Mouse (Mus musculus) stomach, embryonic 16.5 days (tissue): ENCODE measurements at regions not wholly inside any gene's neighbourhood (a gene's known extent, or its start where the extent isn't known, plus 50 kb on each side); places are given as distances from the start of the nearest gene placed in this dataset.

ENCODE experiments used
- ATAC-seq: fragments of 200-750 bp; cut with Nextera tagmentation; 2 replicates; pipeline ENCODE4 v1.8.0; 2017; ENCODE audit warnings: moderate number of reproducible peaks, moderate TSS enrichment; ENCODE audit not compliant: insufficient read depth, low FRiP score
- H3K27ac ChIP-seq: fragments of 300-500 bp; sonication (generic); 2 replicates; pipeline ENCODE4 v1.5.1; 2014; ENCODE audit warnings: low read length
- H3K27me3 ChIP-seq: fragments of 300-500 bp; sonication (generic); 2 replicates; pipeline ENCODE4 v1.6.1; 2014; ENCODE audit warnings: low read length, control low read depth, mixed read lengths; ENCODE audit not compliant: control insufficient read depth, insufficient read depth
- H3K36me3 ChIP-seq: fragments of 300-500 bp; sonication (generic); 2 replicates; pipeline ENCODE4 v1.6.1; 2014; ENCODE audit warnings: low read length; ENCODE audit not compliant: control insufficient read depth, insufficient read depth
- H3K4me1 ChIP-seq: fragments of 300-500 bp; sonication (generic); 2 replicates; pipeline ENCODE4 v1.6.1; 2014; ENCODE audit warnings: low read length, control low read depth, mixed read lengths; ENCODE audit not compliant: control insufficient read depth, insufficient read depth
- H3K4me2 ChIP-seq: fragments of 300-500 bp; sonication (generic); 2 replicates; pipeline ENCODE4 v1.6.1; 2014; ENCODE audit warnings: low read depth, low read length, mixed read lengths
- H3K4me3 ChIP-seq: fragments of 300-500 bp; sonication (generic); replicated peaks from 2 replicates; pipeline ENCODE4 v1.5.1; 2014; ENCODE audit warnings: mild to moderate bottlenecking, low read length
- H3K9ac ChIP-seq: fragments of 300-500 bp; sonication (generic); 2 replicates; pipeline ENCODE4 v1.6.1; 2014; ENCODE audit warnings: low read length
- H3K9me3 ChIP-seq: fragments of 300-500 bp; sonication (generic); replicated peaks from 2 replicates; pipeline ENCODE4 v1.6.1; 2016; ENCODE audit warnings: low read length, control low read depth; ENCODE audit not compliant: control insufficient read depth
- WGBS: fragments of 180-500 bp; shearing (Covaris S2); extraction: QIAGEN DNeasy Blood & Tissue Kit; methylation state at CpG from one replicate; pipeline ENCODE4 v1.1.7; 2014; 5-methylcytosine and 5-hydroxymethylcytosine counted together

GRCm38 (mm10) chr9:30191119-30191518 is 228.2 kb upstream of the Ntm start:
- Histone ChIP-seq H3K9me3 (no peaks in the 10 kb centered on the region), H3K4me2 (no peak overlapping the region), H3K27ac (no peak overlapping the region), H3K27me3 (no peaks in the 10 kb centered on the region), H3K4me3 (no peak overlapping the region), H3K36me3 (no peaks in the 10 kb centered on the region), H3K4me1 (no peaks in the 10 kb centered on the region), H3K9ac (no peak overlapping the region)
- ATAC-seq: no peak

GRCm38 (mm10) chr9:30191902-30192301 is 229.0 kb upstream of the Ntm start:
- no peak for ATAC-seq
- Histone ChIP-seq H3K27ac (no peak overlapping the region), H3K4me2 (no peak overlapping the region), H3K27me3 (no peaks in the 10 kb centered on the region), H3K36me3 (no peaks in the 10 kb centered on the region), H3K4me1 (no peaks in the 10 kb centered on the region), H3K9ac (no peak overlapping the region), H3K4me3 (no peak overlapping the region), H3K9me3 (no peaks in the 10 kb centered on the region)

GRCm38 (mm10) chr9:30194866-30195265 is 231.9 kb upstream of the Ntm start:
- Histone ChIP-seq H3K36me3 (no peaks in the 10 kb centered on the region), H3K27me3 (no peaks in the 10 kb centered on the region), H3K4me3 (no peak overlapping the region), H3K4me1 (no peaks in the 10 kb centered on the region), H3K9ac (no peak overlapping the region), H3K4me2 (no peak overlapping the region), H3K27ac (no peak overlapping the region), H3K9me3 (no peaks in the 10 kb centered on the region)
- 82% methylated on average over 3 of the region's 3 CpGs for WGBS
- ATAC-seq: no peak

DNA sequence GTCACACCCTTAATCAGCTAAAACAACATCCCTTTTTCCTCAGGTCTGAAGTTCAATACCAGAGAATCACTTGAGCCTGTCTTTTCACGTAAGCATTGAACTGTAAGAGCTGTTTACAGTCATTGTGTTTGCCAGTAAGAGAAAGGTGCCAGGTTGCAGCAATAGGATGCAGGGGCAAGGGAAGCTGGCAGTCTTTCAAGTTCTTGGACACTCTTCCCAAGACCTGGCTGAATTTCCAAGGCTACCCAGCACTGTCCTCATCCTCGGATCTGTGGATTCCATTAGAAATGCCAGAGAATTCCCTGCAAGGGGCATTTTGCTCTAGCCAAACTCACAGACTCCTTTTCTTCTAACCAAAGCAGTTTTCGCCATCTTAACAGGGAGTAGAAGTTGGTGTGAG is 224.5 kb upstream of the Snx19 start:
- no peak for ATAC-seq
- Histone ChIP-seq H3K27me3 (no peaks in the 10 kb centered on the region), H3K9me3 (no peaks in the 10 kb centered on the region), H3K27ac (no peak overlapping the region), H3K4me3 (no peak overlapping the region), H3K4me1 (no peaks in the 10 kb centered on the region), H3K36me3 (no peaks in the 10 kb centered on the region), H3K9ac (no peak overlapping the region), H3K4me2 (no peak overlapping the region)
- WGBS: 86% methylated on average over 3 of the region's 3 CpGs

DNA sequence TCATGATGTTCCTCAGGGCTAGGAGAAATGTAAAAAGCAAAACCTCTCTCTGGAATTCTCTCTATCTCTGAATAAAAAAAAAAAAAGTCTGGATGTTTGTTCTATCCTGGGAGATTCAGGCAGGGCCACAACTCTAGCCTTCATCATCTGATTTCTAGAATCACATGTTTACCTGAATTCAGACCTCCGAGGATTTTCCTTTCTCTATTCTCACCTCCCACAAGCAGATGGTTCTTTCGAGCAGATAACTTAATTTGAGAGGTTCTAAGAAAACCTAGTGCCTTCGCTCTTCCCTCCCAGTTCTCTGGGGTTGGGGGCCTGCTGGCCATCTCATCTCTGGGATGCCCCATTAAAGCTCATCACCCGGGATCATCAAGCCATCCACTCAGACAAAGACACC is 219.3 kb upstream of the Snx19 start:
- WGBS: 79% methylated on average over 4 of the region's 4 CpGs
- Histone ChIP-seq H3K27me3 (no peaks in the 10 kb centered on the region), H3K4me3 (no peak overlapping the region), H3K4me2 (no peak overlapping the region), H3K36me3 (no peaks in the 10 kb centered on the region), H3K27ac (no peak overlapping the region), H3K4me1 (no peaks in the 10 kb centered on the region), H3K9me3 (no peaks in the 10 kb centered on the region), H3K9ac (no peak overlapping the region)
- ATAC-seq: no peak

DNA sequence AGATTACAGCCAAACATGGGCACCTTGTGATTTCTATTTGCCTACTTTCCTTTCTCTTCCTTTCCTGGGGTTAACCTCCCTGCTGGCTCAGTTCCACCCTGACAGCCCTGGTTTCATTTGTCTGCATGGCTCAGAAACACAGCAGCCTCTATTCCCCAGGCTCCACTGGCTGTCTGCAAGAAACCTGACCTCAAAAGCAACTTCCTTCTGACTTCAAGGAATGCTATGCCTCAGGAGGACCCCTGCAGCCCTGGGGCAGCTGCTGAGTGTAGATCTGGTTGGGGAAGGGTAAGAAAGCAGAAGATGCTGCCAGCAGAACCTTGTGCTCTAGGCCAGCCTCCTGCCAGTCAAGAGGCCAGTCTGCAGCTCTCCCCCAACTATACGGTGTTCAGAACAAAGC is 217.1 kb upstream of the Snx19 start:
- Histone ChIP-seq H3K9ac (no peak overlapping the region), H3K9me3 (no peaks in the 10 kb centered on the region), H3K4me1 (no peaks in the 10 kb centered on the region), H3K36me3 (no peaks in the 10 kb centered on the region), H3K27ac (no peak overlapping the region), H3K27me3 (no peaks in the 10 kb centered on the region; the same call in 1 of the 2 replicates), H3K4me3 (no peak overlapping the region), H3K4me2 (no peak overlapping the region)
- 74% methylated on average over 1 of the region's 1 CpGs for WGBS
- ATAC-seq: no peak

DNA sequence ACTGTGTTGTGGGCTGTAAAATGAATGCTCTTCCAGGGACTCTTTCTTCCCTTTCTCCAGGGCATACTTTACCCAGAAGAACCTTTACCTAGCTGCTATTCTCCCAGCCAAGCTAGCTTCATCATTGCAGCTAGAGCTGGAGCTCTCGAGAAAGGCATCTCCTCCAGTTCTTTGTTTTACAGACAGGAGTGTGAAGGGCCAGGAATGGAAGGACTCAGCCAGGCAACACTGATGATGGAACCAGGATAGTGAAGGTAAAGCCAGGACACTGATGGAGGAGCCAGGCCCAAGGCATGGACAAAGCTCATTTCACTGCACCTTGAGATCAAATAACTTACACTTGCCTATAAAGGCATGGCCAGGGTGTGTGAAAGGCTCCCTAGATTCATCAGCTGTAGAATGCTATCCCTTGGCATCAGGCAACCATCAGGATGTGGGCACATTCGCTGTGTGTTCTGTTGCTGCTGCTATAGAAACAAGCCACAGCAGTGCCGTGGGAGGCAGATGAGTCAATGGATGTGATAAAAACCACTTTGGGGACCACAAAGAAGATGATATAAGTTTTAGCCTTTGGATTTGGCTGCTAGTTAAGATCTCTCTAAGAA is 214.3 kb upstream of the Snx19 start:
- H3K9ac ChIP-seq: no peak overlapping the region
- H3K9me3 ChIP-seq: no peaks in the 10 kb centered on the region
- 77% methylated on average over 3 of the region's 3 CpGs for WGBS
- no peaks in the 10 kb centered on the region; the same call in 1 of the 2 replicates for H3K27me3 ChIP-seq
- H3K4me2 ChIP-seq: no peak overlapping the region
- H3K36me3 ChIP-seq: no peaks in the 10 kb centered on the region
- ATAC-seq: no peak
- H3K27ac ChIP-seq: no peak overlapping the region
- no peak overlapping the region for H3K4me3 ChIP-seq
- H3K4me1 ChIP-seq: no peaks in the 10 kb centered on the region

DNA sequence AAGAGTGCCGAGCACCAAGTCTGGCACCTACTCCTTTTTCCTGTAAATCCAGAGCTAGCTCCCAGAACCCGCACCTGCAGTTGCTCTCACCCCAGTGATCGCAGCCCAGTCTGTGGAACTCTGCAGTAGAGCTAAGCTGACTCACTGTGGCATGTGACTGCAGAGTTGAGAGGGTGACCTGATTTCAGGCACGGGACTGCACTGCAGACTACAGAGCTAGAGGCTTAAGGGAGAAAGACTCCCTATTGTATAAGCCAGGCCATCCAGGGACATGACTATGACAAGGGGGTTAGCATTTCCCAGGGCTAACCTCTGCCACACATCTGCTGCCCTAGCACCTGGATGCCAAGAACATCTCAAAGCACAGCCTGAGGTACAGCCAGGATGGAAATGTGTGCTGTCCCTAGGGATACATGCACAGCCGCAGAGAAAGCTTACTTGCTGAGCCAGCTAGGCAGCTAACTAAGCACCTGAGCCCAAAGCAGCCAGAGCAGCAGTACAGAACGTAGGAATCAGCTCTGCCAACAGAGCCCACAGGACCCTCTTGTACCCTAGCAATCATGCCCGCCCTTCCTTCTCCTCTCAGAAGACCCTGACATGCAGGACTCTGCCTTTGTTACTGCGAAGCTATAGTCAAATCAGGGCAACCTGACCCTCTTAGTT is 192.3 kb upstream of the Snx19 start:
- no peak for ATAC-seq
- 75% methylated on average over 8 of the region's 8 CpGs for WGBS

GRCm38 (mm10) chr9:30235791-30236190 is 191.1 kb upstream of the Snx19 start:
- H3K9ac ChIP-seq: no peak overlapping the region
- 53% methylated on average over 3 of the region's 3 CpGs for WGBS
- H3K36me3 ChIP-seq: no peaks in the 10 kb centered on the region
- no peaks in the 10 kb centered on the region for H3K4me1 ChIP-seq
- no peak overlapping the region for H3K4me3 ChIP-seq
- no peak overlapping the region for H3K4me2 ChIP-seq
- ATAC-seq: no peak
- no peak overlapping the region for H3K27ac ChIP-seq
- H3K9me3 ChIP-seq: no peaks in the 10 kb centered on the region
- no peaks in the 10 kb centered on the region for H3K27me3 ChIP-seq

More for the DNA sequence above, 192.3 kb upstream of the Snx19 start:
- Histone ChIP-seq H3K4me3 (no peak overlapping the region), H3K4me2 (no peak overlapping the region), H3K27ac (no peak overlapping the region), H3K9me3 (no peaks in the 10 kb centered on the region), H3K9ac (no peak overlapping the region), H3K4me1 (no peaks in the 10 kb centered on the region), H3K27me3 (no peaks in the 10 kb centered on the region), H3K36me3 (no peaks in the 10 kb centered on the region)
